Mouse (Mus musculus) myocyte (in vitro differentiated cells): ENCODE measurements around the gene Gm49403. TPM values are rescaled to one million over a fixed set of nuclear protein-coding genes. Genes with fewer than 3 reads are reported as not detected.
"Not testable (repeated sequence)": the region's sequence is repeated elsewhere in the genome, so short reads cannot be mapped to it uniquely, and the experiment has no call there.

Source experiments
- H3K27me3 ChIP-seq: one replicate; pipeline ENCODE4 v1.6.1; 2011; ENCODE audit not compliant: control insufficient read depth, insufficient read depth, insufficient read length
- H3K36me3 ChIP-seq: one replicate; pipeline ENCODE4 v1.6.1; 2011; ENCODE audit not compliant: control insufficient read depth, insufficient read depth
- H3K4me2 ChIP-seq: one replicate; pipeline ENCODE4 v1.6.1; 2011; ENCODE audit warnings: low read depth, control low read depth
- H3K4me3 ChIP-seq: one replicate; pipeline ENCODE4 v1.5.1; 2011; ENCODE audit warnings: mild to moderate bottlenecking, control low read depth, moderate library complexity
- H3K79me2 ChIP-seq: one replicate; pipeline ENCODE4 v1.6.1; 2011; ENCODE audit not compliant: control insufficient read depth, insufficient read depth
- H3ac ChIP-seq: one replicate; pipeline ENCODE4 v1.6.1; 2011; ENCODE audit not compliant: control insufficient read depth, insufficient read length
- CEBPB ChIP-seq: IDR thresholded peaks from 2 replicates; pipeline ENCODE4 v1.6.1; 2011; ENCODE audit warnings: mild to moderate bottlenecking, moderate library complexity; ENCODE audit not compliant: poor library complexity, insufficient read depth, severe bottlenecking
- E2F4 ChIP-seq: IDR thresholded peaks from one replicate; pipeline ENCODE4 v1.6.1; 2011; ENCODE audit warnings: mild to moderate bottlenecking, control low read depth, moderate library complexity; ENCODE audit not compliant: insufficient read depth
- MAX ChIP-seq: IDR thresholded peaks from one replicate; pipeline ENCODE4 v1.6.1; 2011; ENCODE audit warnings: low read depth, mild to moderate bottlenecking, control low read depth
- MYOD1 ChIP-seq, 3 experiments: IDR thresholded peaks; one replicate each; pipeline ENCODE4 v1.6.1; 2011; ENCODE audit warnings: control low read depth in 2 of 3, low read depth in 2 of 3, mild to moderate bottlenecking in 2 of 3, moderate library complexity in 1 of 3; ENCODE audit not compliant: insufficient read length in 2 of 3, control insufficient read depth in 1 of 3
- MYOG ChIP-seq, 3 experiments: IDR thresholded peaks; one replicate each; pipeline ENCODE4 v1.6.1; 2011; ENCODE audit warnings: control low read depth in 2 of 3, low read depth in 2 of 3, mild to moderate bottlenecking in 2 of 3; ENCODE audit not compliant: insufficient read length in 2 of 3, control insufficient read depth in 1 of 3, insufficient read depth in 1 of 3
- POLR2A ChIP-seq: IDR thresholded peaks from one replicate; pipeline ENCODE4 v1.6.1; 2011; ENCODE audit warnings: low read depth, mild to moderate bottlenecking, control low read depth, moderate library complexity; ENCODE audit not compliant: insufficient read length
- POLR2AphosphoS2 ChIP-seq: IDR thresholded peaks from one replicate; pipeline ENCODE4 v1.6.1; 2011; ENCODE audit warnings: low read depth, control low read depth; ENCODE audit not compliant: insufficient read length
- REST ChIP-seq: IDR thresholded peaks from one replicate; pipeline ENCODE4 v1.6.1; 2011; ENCODE audit warnings: mild to moderate bottlenecking, control low read depth, moderate library complexity; ENCODE audit not compliant: insufficient read depth, insufficient read length
- SRF ChIP-seq: IDR thresholded peaks from one replicate; pipeline ENCODE4 v1.6.1; 2011; ENCODE audit warnings: low read depth; ENCODE audit not compliant: control insufficient read depth, insufficient read length
- TCF12 ChIP-seq: IDR thresholded peaks from one replicate; pipeline ENCODE4 v1.6.1; 2011; ENCODE audit warnings: mild to moderate bottlenecking, control low read depth; ENCODE audit not compliant: poor library complexity, insufficient read depth, severe bottlenecking
- TCF3 ChIP-seq: IDR thresholded peaks from one replicate; pipeline ENCODE4 v1.6.1; 2011; ENCODE audit warnings: low read depth, control low read depth; ENCODE audit not compliant: insufficient read length
- USF1 ChIP-seq: IDR thresholded peaks from one replicate; pipeline ENCODE4 v1.6.1; 2011; ENCODE audit warnings: low read depth, mild to moderate bottlenecking, control low read depth, moderate library complexity
- polyA plus RNA-seq: library from polyadenylated mRNA; unstranded; fragments of >200 nt; fragmentation: generic; extraction: Trizol; gene quantifications from one replicate; pipeline ENCODE4 v1.2.1, GENCODE M21; 2012; ENCODE audit warnings: missing spikeins

The Gm49403 gene
- polyA plus RNA-seq: not detected

DNA sequence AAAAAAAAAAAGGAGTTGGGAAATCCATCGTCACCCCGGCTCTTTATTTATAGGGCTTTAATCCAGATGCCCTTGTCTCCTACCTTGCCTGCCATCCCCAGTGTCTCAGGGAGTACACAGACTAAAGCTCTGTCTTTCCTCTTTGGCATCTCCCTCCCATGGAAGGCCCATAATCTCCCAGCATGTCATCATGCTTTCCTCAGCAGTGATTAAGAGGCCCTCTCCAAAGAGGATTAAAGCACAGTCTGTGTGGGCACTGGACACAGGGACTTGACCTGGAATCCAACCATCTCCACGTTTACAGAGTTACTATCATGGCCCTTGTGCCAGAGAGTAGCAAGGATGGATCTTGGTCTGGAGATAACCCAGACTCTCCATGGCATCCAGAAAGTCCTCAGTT, at the start of gene Gm49403, which contains the start of gene Lbhd1:
TSS of gene Gm49403 (plus strand) at position 315 of the 400 bp plus-strand sequence.
TSS of gene Lbhd1 (plus strand) at position 117 of the 400 bp plus-strand sequence.
- Histone ChIP-seq H3K36me3 (no peaks in the 10 kb centered on the region), H3ac (no peak within 1 kb of the TSS), H3K4me2 (no peak within 1 kb of the TSS), H3K27me3 (no peaks in the 10 kb centered on the region), H3K4me3 (no peak within 1 kb of the TSS), H3K79me2 (peaks cover 3% of the 10 kb centered on the region)
- TF ChIP-seq POLR2AphosphoS2: no peak
- no peak for TF ChIP-seq REST
- TF ChIP-seq MYOD1 (IDR thresholded peaks at IDR 0.05; ENCODE audit: control insufficient read depth in 1 of 3, insufficient read length in 2 of 3, low read depth in 2 of 3): no peak
- no peak for TF ChIP-seq MAX
- no peak for TF ChIP-seq TCF12
- no peak for TF ChIP-seq TCF3
- TF ChIP-seq USF1: no peak
- no peak for TF ChIP-seq POLR2A
- TF ChIP-seq MYOG (IDR thresholded peaks at IDR 0.05; ENCODE audit: control insufficient read depth in 1 of 3, insufficient read depth in 1 of 3, insufficient read length in 2 of 3, low read depth in 2 of 3): no peak
- no peak for TF ChIP-seq CEBPB
- no peak for TF ChIP-seq E2F4
- no peak for TF ChIP-seq SRF

DNA sequence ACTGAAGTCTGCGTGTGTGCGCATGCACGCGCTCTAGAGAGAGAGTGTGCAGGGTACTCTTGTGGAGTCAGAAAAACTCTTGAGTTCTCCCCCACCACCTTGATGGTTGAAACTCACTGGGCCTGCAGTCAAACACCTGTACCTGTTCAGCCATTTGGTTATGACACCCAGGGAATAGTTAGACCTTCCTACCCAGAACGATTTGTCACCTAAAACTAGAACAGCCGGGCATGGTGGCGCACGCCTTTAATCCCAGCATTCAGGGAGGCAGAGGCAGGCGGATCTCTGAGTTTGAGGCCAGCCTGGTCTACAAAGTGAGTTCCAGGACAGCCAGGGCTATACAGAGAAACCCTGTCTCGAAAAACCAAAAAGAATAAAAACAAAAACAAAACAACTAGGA, 47.4 kb upstream of the Gm49403 start:
- H3K27me3 ChIP-seq, H3ac ChIP-seq, H3K79me2 ChIP-seq, H3K4me2 ChIP-seq, H3K4me3 ChIP-seq: not testable (repeated sequence)
- H3K36me3 ChIP-seq: peaks cover 42% of the 10 kb centered on the region

DNA sequence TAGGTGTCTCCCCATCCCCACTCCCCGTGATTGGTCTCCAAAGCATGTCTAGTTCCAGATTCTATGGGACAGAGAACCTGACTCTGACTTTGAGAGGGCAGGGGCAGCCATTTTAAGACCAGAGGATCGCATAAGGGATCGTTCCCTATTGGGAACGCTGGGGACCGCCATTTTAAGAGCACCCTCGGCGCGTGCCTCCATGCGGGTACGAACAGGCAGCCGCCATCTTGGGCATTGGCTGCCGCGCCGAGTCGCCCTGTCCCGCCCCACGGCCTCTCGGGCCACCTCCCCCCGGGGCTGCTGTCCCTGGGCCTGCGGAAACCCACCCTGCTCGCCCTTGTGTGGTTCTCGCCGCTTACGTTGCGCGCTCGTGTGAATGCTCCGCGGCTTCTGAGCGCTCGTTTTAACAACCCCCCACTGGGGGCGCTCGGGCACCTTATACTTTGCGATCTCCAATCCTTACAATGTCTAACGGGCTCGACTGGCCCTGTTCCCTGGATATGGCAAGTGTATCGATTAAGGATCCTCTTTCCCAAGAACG, 46.4 kb upstream of the Gm49403 start, which contains the start of gene Bscl2:
TSS of gene Bscl2 (plus strand) at position 217 of the 541 bp plus-strand sequence.
- Histone ChIP-seq H3K79me2 (no peaks in the 10 kb centered on the region), H3ac (no peak within 1 kb of the TSS), H3K27me3 (no peaks in the 10 kb centered on the region), H3K4me2 (peak within 1 kb of the TSS; percentile 56), H3K4me3 (peak within 1 kb of the TSS; percentile 19), H3K36me3 (peaks cover 39% of the 10 kb centered on the region)
- TF ChIP-seq TCF12 (no peak), POLR2A (peak; percentile 28), POLR2AphosphoS2 (peak; percentile 84), E2F4 (no peak)

DNA sequence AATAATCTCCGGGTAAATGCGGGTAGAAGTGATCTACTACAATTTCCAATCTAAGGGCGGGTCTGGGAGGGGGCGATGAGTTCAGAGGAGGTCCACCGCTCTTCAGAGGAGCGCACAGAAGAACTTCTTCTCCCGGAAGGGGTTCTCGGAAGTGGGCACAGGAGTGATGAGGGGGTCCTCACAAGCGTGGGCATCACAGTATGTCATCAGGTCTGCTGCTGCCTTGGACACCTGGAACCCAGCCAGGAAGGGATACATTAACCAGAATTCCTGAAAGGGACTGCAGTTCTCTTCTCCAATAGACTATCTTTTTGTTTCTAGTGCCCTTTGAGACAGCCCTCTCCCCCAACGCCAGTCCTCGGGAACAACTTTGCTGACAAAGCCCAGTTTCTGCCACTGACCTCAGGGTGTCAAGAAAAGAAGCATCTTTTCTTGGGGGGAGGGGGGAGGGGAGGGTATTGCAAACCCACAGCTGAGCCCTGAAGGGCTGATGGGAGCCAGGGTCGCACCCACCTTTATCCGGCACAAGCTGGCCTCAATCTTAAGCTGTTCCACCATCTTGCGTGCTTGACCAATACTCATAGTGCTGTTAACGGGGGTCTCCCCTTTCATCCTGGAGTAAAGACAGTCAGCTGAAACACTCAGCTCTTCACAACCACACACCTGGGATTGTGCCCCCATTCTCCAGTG, 45.5 kb upstream of the Gm49403 start:
- Histone ChIP-seq H3K36me3 (peaks cover 30% of the 10 kb centered on the region), H3K4me3 (peak overlapping the region; percentile 19), H3K27me3 (no peaks in the 10 kb centered on the region), H3ac (no peak overlapping the region), H3K79me2 (no peaks in the 10 kb centered on the region), H3K4me2 (peak overlapping the region; percentile 56)
- TF ChIP-seq REST (no peak), CEBPB (no peak), POLR2AphosphoS2 (no peak), TCF3 (no peak), USF1 (no peak), SRF (no peak), MAX (no peak), E2F4 (no peak), MYOG (IDR thresholded peaks at IDR 0.05; ENCODE audit: control insufficient read depth in 1 of 3, insufficient read depth in 1 of 3, insufficient read length in 2 of 3, low read depth in 2 of 3) (no peak), TCF12 (no peak)

DNA sequence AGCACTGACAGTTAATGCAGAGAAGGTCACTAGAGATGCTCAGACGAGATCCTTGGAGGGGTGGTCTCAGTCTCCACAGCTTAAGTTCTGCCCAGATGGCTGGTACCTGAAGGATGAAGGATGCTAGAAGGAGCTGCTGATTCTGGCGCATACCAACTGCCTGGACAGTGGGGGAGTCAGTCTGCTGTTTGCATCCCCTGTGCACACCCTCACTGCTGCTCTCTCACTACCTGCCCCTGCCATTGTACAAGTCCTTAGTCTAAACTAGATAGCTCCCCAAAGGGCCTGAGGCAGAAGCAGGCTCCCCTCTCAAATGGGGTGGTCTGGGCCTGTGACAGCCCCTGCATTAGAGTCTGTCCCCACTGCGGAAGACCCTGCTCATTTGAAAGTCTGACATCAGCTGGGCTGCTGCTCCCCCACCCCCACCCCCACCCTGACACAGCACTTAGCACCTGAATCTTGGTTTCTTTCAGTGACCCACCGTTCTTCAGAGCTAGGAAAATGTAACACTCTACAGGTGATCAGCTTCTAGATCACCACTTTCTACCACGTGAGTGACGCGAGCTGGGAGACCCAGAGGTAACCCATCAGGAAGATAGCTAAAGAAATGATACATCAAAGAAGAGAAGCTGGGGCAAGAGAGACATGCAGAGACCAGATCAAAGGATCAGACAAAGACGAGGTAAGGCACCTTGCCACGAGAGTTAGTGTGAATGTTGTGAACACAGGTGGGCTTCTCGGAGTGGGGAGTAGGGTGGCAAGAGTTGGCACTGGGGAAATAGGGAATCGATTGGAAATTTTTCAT, 44.4 kb upstream of the Gm49403 start, which contains the start of gene Gng3:
TSS of gene Gng3 (minus strand) at position 92 of the 805 bp plus-strand sequence.
- Histone ChIP-seq H3K36me3 (peaks cover 24% of the 10 kb centered on the region), H3ac (no peak within 1 kb of the TSS), H3K79me2 (no peaks in the 10 kb centered on the region), H3K27me3 (no peaks in the 10 kb centered on the region), H3K4me2 (peak within 1 kb of the TSS; percentile 56), H3K4me3 (peak within 1 kb of the TSS; percentile 19)
- TF ChIP-seq POLR2AphosphoS2 (peak; percentile 22), USF1 (no peak), SRF (no peak)
